Mouse (Mus musculus): ENCODE measurements at regions not wholly inside any gene's neighbourhood (a gene's known extent, or its start where the extent isn't known, plus 50 kb on each side); places are given as distances from the start of the nearest gene placed in this dataset.

DNA sequence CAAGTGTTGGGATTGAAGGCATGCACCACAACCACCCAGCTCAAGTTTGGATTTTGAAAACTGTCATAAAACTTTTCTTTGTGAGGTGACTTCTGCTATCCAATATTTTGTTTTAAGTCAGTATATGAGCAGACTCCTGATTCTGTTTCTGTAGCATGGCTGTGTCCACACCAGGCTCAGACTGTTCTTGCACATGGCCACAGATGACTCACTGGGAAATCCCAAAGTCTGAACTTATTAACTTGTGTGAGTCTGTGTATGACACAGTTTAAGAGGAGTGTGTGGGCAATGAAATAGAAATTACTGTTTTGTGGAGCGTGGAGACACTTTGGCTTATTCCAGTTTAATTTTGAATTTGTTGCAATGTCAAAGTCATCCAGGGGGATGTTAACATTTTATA lies 179.3 kb upstream of the Sphkap start:
- TF ChIP-seq CTCF (IDR thresholded peaks at IDR 0.05; ENCODE audit: extremely low read depth, insufficient read length, insufficient replicate concordance, low read depth, low read length) (no peak), POLR2A (IDR thresholded peaks at IDR 0.05; ENCODE audit: low read depth, low read length) (no peak)

All from small intestine, adult 2 months (tissue).